Mouse (Mus musculus): ENCODE data around the gene Tap2. TPM values are rescaled to one million over a fixed set of nuclear protein-coding genes. Genes with fewer than 3 reads are reported as not detected.
"Not testable (repeated sequence)": the region's sequence is repeated elsewhere in the genome, so short reads cannot be mapped to it uniquely, and the experiment has no call there.

The Tap2 gene
- polyA plus RNA-seq, 1 experiment: 10.0 TPM

- WGBS: 8% methylated on average over 11 of the region's 11 CpGs
Measured at GRCm38 (mm10) chr17:34218675-34219074, 15.3 kb downstream of the Tap2 start.

GRCm38 (mm10) chr17:34219096-34219495 is 15.8 kb downstream of the Tap2 start:
- not testable (repeated sequence) for H3K4me3 ChIP-seq (replicated peaks; ENCODE audit: insufficient read depth, low read depth, low read length); H3K27ac ChIP-seq (ENCODE audit: insufficient read depth, low read length); H3K27me3 ChIP-seq (ENCODE audit: control insufficient read depth, insufficient read depth, low read length); H3K4me1 ChIP-seq (ENCODE audit: control insufficient read depth, insufficient read depth, low read length); DNase-seq
- 87% methylated on average over 9 of the region's 11 CpGs for WGBS
- TF ChIP-seq CTCF (IDR thresholded peaks at IDR 0.05; ENCODE audit: borderline replicate concordance, insufficient read depth, low read depth, low read length): peak; percentile 28; the same call in 1 of the 2 replicates

More at GRCm38 (mm10) chr17:34218675-34219074, 15.3 kb downstream of the Tap2 start:
- H3K27me3 ChIP-seq (ENCODE audit: control insufficient read depth, insufficient read depth, low read length): no peaks in the 10 kb centered on the region
- no peak overlapping the region for H3K4me3 ChIP-seq (replicated peaks; ENCODE audit: insufficient read depth, low read depth, low read length)
- no peak overlapping the region for H3K27ac ChIP-seq (ENCODE audit: insufficient read depth, low read length)
- TF ChIP-seq CTCF (IDR thresholded peaks at IDR 0.05; ENCODE audit: borderline replicate concordance, insufficient read depth, low read depth, low read length): no peak
- TF ChIP-seq POLR2A (IDR thresholded peaks at IDR 0.05; ENCODE audit: borderline replicate concordance, insufficient read depth, low read length): no peak
- no peak for DNase-seq
- H3K4me1 ChIP-seq (ENCODE audit: control insufficient read depth, insufficient read depth, low read length): no peaks in the 10 kb centered on the region

GRCm38 (mm10) chr17:34219801-34220200 is 16.5 kb downstream of the Tap2 start:
- H3K4me1 ChIP-seq (ENCODE audit: control insufficient read depth, insufficient read depth, low read length); H3K27ac ChIP-seq (ENCODE audit: insufficient read depth, low read length); H3K4me3 ChIP-seq (replicated peaks; ENCODE audit: insufficient read depth, low read depth, low read length); H3K27me3 ChIP-seq (ENCODE audit: control insufficient read depth, insufficient read depth, low read length): not testable (repeated sequence)
- 98% methylated on average over 4 of the region's 7 CpGs for WGBS
- peak in 1 of 2 experiments; percentile 32 for DNase-seq

DNA sequence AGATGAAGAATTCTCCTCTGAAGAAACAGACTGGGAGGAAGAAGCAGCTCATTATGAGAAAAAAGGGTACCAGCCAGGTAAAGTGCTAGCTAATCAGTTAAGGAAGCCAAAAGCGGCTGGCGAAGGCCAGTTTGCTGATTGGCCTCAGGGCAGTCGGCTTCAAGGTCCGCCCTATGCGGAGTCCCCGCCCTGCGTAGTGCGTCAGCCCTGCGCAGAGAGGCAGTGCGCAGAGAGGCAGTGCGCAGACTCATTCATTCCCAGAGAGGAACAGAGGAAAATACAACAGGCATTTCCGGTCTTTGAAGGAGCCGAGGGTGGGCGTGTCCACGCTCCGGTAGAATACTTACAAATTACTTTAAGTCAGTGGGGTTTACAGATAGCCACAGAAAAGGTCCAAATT is 17.1 kb downstream of the Tap2 start:
- H3K27ac ChIP-seq (ENCODE audit: insufficient read depth, low read length); DNase-seq; H3K4me3 ChIP-seq (replicated peaks; ENCODE audit: insufficient read depth, low read depth, low read length); H3K27me3 ChIP-seq (ENCODE audit: control insufficient read depth, insufficient read depth, low read length); H3K4me1 ChIP-seq (ENCODE audit: control insufficient read depth, insufficient read depth, low read length): not testable (repeated sequence)
- WGBS: 96% methylated on average over 7 of the region's 16 CpGs

DNA sequence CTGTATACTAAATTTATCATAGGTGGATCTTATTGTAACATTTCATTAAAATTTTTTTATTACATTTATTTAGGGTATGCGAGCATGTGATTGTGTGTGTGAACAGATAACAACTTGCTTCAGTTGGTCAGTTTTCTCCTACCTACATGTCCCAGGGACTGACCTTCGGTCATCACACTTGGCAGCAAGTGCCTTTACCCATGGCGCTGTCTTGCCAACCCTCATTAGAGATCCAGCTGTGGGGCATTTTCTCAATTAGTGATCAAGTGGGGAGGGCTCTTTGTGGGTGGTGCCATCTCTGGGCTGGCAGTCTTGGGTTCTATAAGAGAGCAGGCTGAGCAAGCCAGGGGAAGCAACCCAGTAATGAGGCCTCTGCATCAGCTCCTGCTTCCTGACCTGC is 21.5 kb downstream of the Tap2 start:
- DNase-seq: no peak
- Histone ChIP-seq H3K4me3 (replicated peaks; ENCODE audit: insufficient read depth, low read depth, low read length) (no peak overlapping the region), H3K27me3 (ENCODE audit: control insufficient read depth, insufficient read depth, low read length) (no peaks in the 10 kb centered on the region), H3K4me1 (ENCODE audit: control insufficient read depth, insufficient read depth, low read length) (no peaks in the 10 kb centered on the region), H3K27ac (ENCODE audit: insufficient read depth, low read length) (no peak overlapping the region)
- WGBS: 87% methylated on average over 3 of the region's 3 CpGs
- no peak for TF ChIP-seq CTCF (IDR thresholded peaks at IDR 0.05; ENCODE audit: borderline replicate concordance, insufficient read depth, low read depth, low read length)
- no peak for TF ChIP-seq POLR2A (IDR thresholded peaks at IDR 0.05; ENCODE audit: borderline replicate concordance, insufficient read depth, low read length)

DNA sequence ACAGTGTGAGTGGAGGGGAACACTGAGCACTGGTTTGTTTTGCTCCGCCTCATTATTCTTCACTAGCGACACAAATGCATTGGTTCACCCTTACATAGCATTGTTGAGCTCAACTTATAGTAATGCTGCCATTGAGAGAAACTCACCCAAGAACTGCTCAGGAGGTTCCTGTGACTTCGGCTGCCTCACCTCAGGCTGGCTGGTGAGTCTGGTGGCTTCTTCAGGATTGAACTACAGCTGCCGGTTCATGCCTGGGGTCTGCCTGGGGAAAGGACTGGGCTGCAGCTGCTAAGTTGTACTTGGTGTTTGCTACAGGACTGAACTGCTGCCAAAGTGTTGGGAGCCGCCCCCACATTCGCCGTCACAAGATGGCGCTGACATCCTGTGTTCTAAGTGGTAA is 22.1 kb downstream of the Tap2 start:
- Histone ChIP-seq H3K27me3 (ENCODE audit: control insufficient read depth, insufficient read depth, low read length) (no peaks in the 10 kb centered on the region), H3K4me3 (replicated peaks; ENCODE audit: insufficient read depth, low read depth, low read length) (no peak overlapping the region), H3K27ac (ENCODE audit: insufficient read depth, low read length) (no peak overlapping the region), H3K4me1 (ENCODE audit: control insufficient read depth, insufficient read depth, low read length) (no peaks in the 10 kb centered on the region)
- 96% methylated on average over 8 of the region's 8 CpGs for WGBS
- DNase-seq: no peak
- TF ChIP-seq CTCF (IDR thresholded peaks at IDR 0.05; ENCODE audit: borderline replicate concordance, insufficient read depth, low read depth, low read length) (no peak), POLR2A (IDR thresholded peaks at IDR 0.05; ENCODE audit: borderline replicate concordance, insufficient read depth, low read length) (no peak)

- not testable (repeated sequence) for H3K27me3 ChIP-seq (ENCODE audit: control insufficient read depth, insufficient read depth, low read length); H3K4me3 ChIP-seq (replicated peaks; ENCODE audit: insufficient read depth, low read depth, low read length); H3K27ac ChIP-seq (ENCODE audit: insufficient read depth, low read length); DNase-seq; H3K4me1 ChIP-seq (ENCODE audit: control insufficient read depth, insufficient read depth, low read length)
- WGBS: 99% methylated on average over 17 of the region's 23 CpGs
Measured at GRCm38 (mm10) chr17:34225911-34226310, 22.6 kb downstream of the Tap2 start.

GRCm38 (mm10) chr17:34230971-34231370 is 27.6 kb downstream of the Tap2 start:
- H3K27me3 ChIP-seq (ENCODE audit: control insufficient read depth, insufficient read depth, low read length); H3K27ac ChIP-seq (ENCODE audit: insufficient read depth, low read length); H3K4me3 ChIP-seq (replicated peaks; ENCODE audit: insufficient read depth, low read depth, low read length); DNase-seq; H3K4me1 ChIP-seq (ENCODE audit: control insufficient read depth, insufficient read depth, low read length): not testable (repeated sequence)
- WGBS: 93% methylated on average over 9 of the region's 9 CpGs

GRCm38 (mm10) chr17:34232021-34232420 is 28.7 kb downstream of the Tap2 start:
- H3K27ac ChIP-seq (ENCODE audit: insufficient read depth, low read length); H3K4me3 ChIP-seq (replicated peaks; ENCODE audit: insufficient read depth, low read depth, low read length); DNase-seq; H3K4me1 ChIP-seq (ENCODE audit: control insufficient read depth, insufficient read depth, low read length); H3K27me3 ChIP-seq (ENCODE audit: control insufficient read depth, insufficient read depth, low read length): not testable (repeated sequence)
- WGBS: 89% methylated on average over 6 of the region's 7 CpGs
